Mouse (Mus musculus) erythroblast, embryonic 14.5 days (primary cell): ENCODE measurements around the gene Dclre1b.

ENCODE experiments used
- GATA1 ChIP-seq: IDR thresholded peaks from 2 replicates; pipeline ENCODE4 v1.6.1; 2012; ENCODE audit warnings: low read length, inconsistent platforms, mixed read lengths
- TAL1 ChIP-seq: IDR thresholded peaks from 3 replicates; pipeline ENCODE4 v1.6.1; 2012; ENCODE audit warnings: low read length, inconsistent platforms, mixed read lengths

GRCm38 (mm10) chr3:103780271-103780670 is 29.0 kb downstream of the Dclre1b start:
- no peak for TF ChIP-seq GATA1
- no peak for TF ChIP-seq TAL1
